Mouse (Mus musculus): ENCODE measurements around the gene Aqp2.

DNA sequence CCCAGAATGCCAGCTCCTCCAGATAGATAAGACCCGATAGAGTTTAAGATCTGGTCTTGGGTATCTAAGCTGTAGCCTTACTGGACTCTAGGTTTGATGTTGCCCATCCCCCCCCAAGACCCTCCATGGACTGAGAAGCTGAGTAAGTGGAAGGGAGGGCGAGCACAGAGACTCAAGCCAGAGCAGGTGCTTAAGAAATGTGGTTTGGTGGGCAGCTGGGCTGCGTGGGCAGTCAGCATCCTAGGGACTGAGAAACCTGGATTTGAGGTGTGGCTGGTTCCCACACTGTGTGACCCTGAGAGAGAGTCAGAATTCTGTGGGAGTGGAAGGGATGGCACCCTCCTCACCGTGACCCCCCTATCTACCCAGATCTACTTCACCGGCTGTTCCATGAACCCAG lies 14.0 kb downstream of the Aqp2 start:
- TF ChIP-seq MAZ (IDR thresholded peaks at IDR 0.05; ENCODE audit: low read depth, low read length) (no peak), ETS1 (conservative IDR thresholded peaks at IDR 0.05; ENCODE audit: low read depth, low read length) (no peak), ZMIZ1 (IDR thresholded peaks at IDR 0.05; ENCODE audit: low read depth, low read length) (no peak), CTCF (conservative IDR thresholded peaks at IDR 0.05 in 1 of 2, IDR thresholded peaks at IDR 0.05 in 1 of 2; ENCODE audit: low read depth in 2 of 2, low read length in 2 of 2) (no peak), GABPA (IDR thresholded peaks at IDR 0.05; ENCODE audit: insufficient replicate concordance, low read depth, low read length) (no peak), SIN3A (IDR thresholded peaks at IDR 0.05; ENCODE audit: low read length) (no peak), POLR2A (IDR thresholded peaks at IDR 0.05; ENCODE audit: low read depth, low read length) (no peak), ELF1 (IDR thresholded peaks at IDR 0.05; ENCODE audit: low read depth, low read length) (no peak), POLR2AphosphoS2 (IDR thresholded peaks at IDR 0.05; ENCODE audit: low read depth, low read length) (no peak), TBP (conservative IDR thresholded peaks at IDR 0.05; ENCODE audit: low read depth, low read length) (no peak), ZNF384 (IDR thresholded peaks at IDR 0.05; ENCODE audit: low read depth, low read length) (no peak), MAX (IDR thresholded peaks at IDR 0.05; ENCODE audit: low read length) (no peak)
